Mouse (Mus musculus) C2C12 (cell line): ENCODE results near the gene Pard3b.

Experiments used
- CEBPB ChIP-seq: IDR thresholded peaks from one replicate; pipeline ENCODE4 v1.6.1; 2011; ENCODE audit warnings: low read depth, mild to moderate bottlenecking, control low read depth, moderate library complexity
- CTCF ChIP-seq: IDR thresholded peaks from one replicate; pipeline ENCODE4 v1.5.1; 2011; ENCODE audit not compliant: control insufficient read depth, insufficient read depth, insufficient read length
- FOSL1 ChIP-seq: IDR thresholded peaks from one replicate; pipeline ENCODE4 v1.8.0; 2011; ENCODE audit warnings: mild to moderate bottlenecking, low read length; ENCODE audit not compliant: poor library complexity, insufficient read depth, severe bottlenecking
- MAX ChIP-seq: IDR thresholded peaks from one replicate; pipeline ENCODE4 v1.6.1; 2011; ENCODE audit warnings: mild to moderate bottlenecking, control low read depth
- MYOD1 ChIP-seq: IDR thresholded peaks from one replicate; pipeline ENCODE4 v1.6.1; 2011; ENCODE audit warnings: low read depth; ENCODE audit not compliant: control insufficient read depth, insufficient read length
- USF1 ChIP-seq: IDR thresholded peaks from one replicate; pipeline ENCODE4 v1.6.1; 2011; ENCODE audit warnings: low read depth, mild to moderate bottlenecking, control low read depth, moderate library complexity

GRCm38 (mm10) chr1:62466544-62466943, 827.9 kb downstream of the Pard3b start:
- TF ChIP-seq CTCF (no peak), CEBPB (no peak), MAX (no peak), MYOD1 (no peak), FOSL1 (peak; percentile 25), USF1 (peak; percentile 28)
